Comparison of ENCODE assay signal across 12 mouse cellular contexts in the genomic region with DNA sequence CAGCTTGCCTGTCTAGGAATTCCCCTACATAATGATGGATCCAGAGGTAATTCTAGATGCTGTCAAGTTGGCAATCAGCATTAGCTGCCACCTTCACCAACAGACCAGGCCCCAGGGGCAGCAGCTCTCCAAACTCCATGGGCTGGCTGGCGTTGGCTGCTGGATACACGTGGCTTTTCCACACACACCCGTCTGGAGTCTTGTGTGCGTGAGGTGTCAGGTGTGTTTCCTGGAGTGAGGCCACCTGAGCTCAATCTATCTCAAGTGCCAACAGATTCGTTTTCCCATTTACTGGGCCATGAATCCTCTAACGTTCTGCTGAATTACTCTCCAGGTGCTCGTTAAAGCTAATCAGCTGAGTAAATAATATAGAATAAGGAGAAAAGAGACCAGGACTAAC.
DNase-seq lines count a peak whose midpoint lies in the region; ATAC-seq and TF ChIP-seq lines count a peak whose summit lies in the region.
"Had no signal": no experiment of that assay in that cellular context is flagged by ENCODE, and none has a peak within 500 bp of the region (broad histone marks: within the 10 kb centered on the region; RNA-seq: fewer than 3 reads in every experiment).

No protein-coding gene starts in this region.

- H3K4me2 ChIP-seq in midbrain, embryonic 16.5 days (ENCODE audit: low read length): peak overlapping the region; percentile 39
- no peak overlapping the region for H3K4me2 ChIP-seq in midbrain, embryonic 13.5 days (replicated peaks)
- H3K4me2 ChIP-seq in hindbrain, embryonic 14.5 days (replicated peaks): peak overlapping the region; percentile 34; the same call in 1 of the 2 replicates
- peak overlapping the region; percentile 5; the same call in 1 of the 2 replicates for H3K4me2 ChIP-seq in neural tube, embryonic 14.5 days (ENCODE audit: low read depth, low read length)
- H3K4me2 ChIP-seq: heart, embryonic 12.5 days had no signal

- no peak overlapping the region for H3K27ac ChIP-seq in heart, adult 2 months
- no peak overlapping the region for H3K27ac ChIP-seq in midbrain, embryonic 16.5 days (ENCODE audit: low read length)
- H3K27ac ChIP-seq in midbrain, embryonic 13.5 days: no peak overlapping the region
- no peak overlapping the region for H3K27ac ChIP-seq in hindbrain, embryonic 14.5 days
- H3K27ac ChIP-seq in neural tube, embryonic 14.5 days (ENCODE audit: low read depth, low read length): no peak overlapping the region

- TF ChIP-seq POLR2A in heart, adult 2 months (IDR thresholded peaks at IDR 0.05; ENCODE audit: insufficient read depth, low read depth, low read length): no peak

- H3K27me3 ChIP-seq in heart, adult 2 months (ENCODE audit: control insufficient read depth, insufficient read depth, low read length): no peaks in the 10 kb centered on the region
- H3K27me3 ChIP-seq in midbrain, embryonic 16.5 days (ENCODE audit: control insufficient read depth, insufficient read depth, low read depth, low read length): no peaks in the 10 kb centered on the region
- 0 out of 2 replicates have a peak, but pooled peaks cover 2% of the 10 kb centered on the region for H3K27me3 ChIP-seq in midbrain, embryonic 13.5 days
- H3K27me3 ChIP-seq in hindbrain, embryonic 14.5 days (ENCODE audit: control insufficient read depth, insufficient read depth, low read length): no peaks in the 10 kb centered on the region
- no peaks in the 10 kb centered on the region for H3K27me3 ChIP-seq in neural tube, embryonic 14.5 days (ENCODE audit: control insufficient read depth, insufficient read depth, low read length)

- no peaks in the 10 kb centered on the region for H3K79me2 ChIP-seq in heart, adult 2 months (replicated peaks; ENCODE audit: control insufficient read depth, insufficient read depth, low read length)

- ATAC-seq in midbrain, embryonic 16.5 days: no peak
- no peak for ATAC-seq in midbrain, embryonic 13.5 days
- ATAC-seq in hindbrain, embryonic 14.5 days (ENCODE audit: low FRiP score): peak; percentile 45; the same call in 1 of the 2 replicates
- peak; percentile 72 for ATAC-seq in neural tube, embryonic 14.5 days (ENCODE audit: low read depth)

- no peak for TF ChIP-seq EP300 in heart, adult 2 months (IDR thresholded peaks at IDR 0.05; ENCODE audit: insufficient read depth, low read depth, low read length)

- intact Hi-C loops in heart, adult 2 months (cut with DNase I): no loop called here

- no peak overlapping the region for H3K4me3 ChIP-seq in heart, adult 2 months
- no peak overlapping the region for H3K4me3 ChIP-seq in midbrain, embryonic 16.5 days (ENCODE audit: low read depth, low read length)
- H3K4me3 ChIP-seq in midbrain, embryonic 13.5 days (replicated peaks): no peak overlapping the region
- H3K4me3 ChIP-seq in hindbrain, embryonic 14.5 days (replicated peaks; ENCODE audit: low read length): no peak overlapping the region
- H3K4me3 ChIP-seq in neural tube, embryonic 14.5 days (ENCODE audit: low read depth, low read length): no peak overlapping the region
- H3K4me3 ChIP-seq: heart, embryonic 12.5 days had no signal

- H3K9me3 ChIP-seq in midbrain, embryonic 16.5 days (replicated peaks; ENCODE audit: control insufficient read depth, low read length, poor library complexity, severe bottlenecking): no peaks in the 10 kb centered on the region
- no peaks in the 10 kb centered on the region for H3K9me3 ChIP-seq in midbrain, embryonic 13.5 days
- H3K9me3 ChIP-seq in hindbrain, embryonic 14.5 days (ENCODE audit: control insufficient read depth, low read length): no peaks in the 10 kb centered on the region
- H3K9me3 ChIP-seq in neural tube, embryonic 14.5 days (ENCODE audit: control insufficient read depth, low read length): no peaks in the 10 kb centered on the region
- H3K9me3 ChIP-seq: heart, embryonic 12.5 days had no signal

- WGBS in heart, adult 2 months: 82% methylated on average over 7 of the region's 7 CpGs
- 41% methylated on average over 7 of the region's 7 CpGs for WGBS in midbrain, embryonic 16.5 days
- WGBS in midbrain, embryonic 13.5 days: 58% methylated on average over 7 of the region's 7 CpGs
- 36% methylated on average over 7 of the region's 7 CpGs for WGBS in hindbrain, embryonic 14.5 days
- 42% methylated on average over 7 of the region's 7 CpGs for WGBS in neural tube, embryonic 14.5 days

- peaks cover 3% of the 10 kb centered on the region for H3K4me1 ChIP-seq in heart, adult 2 months (ENCODE audit: control insufficient read depth, insufficient read depth, low read length)
- peaks cover 14% of the 10 kb centered on the region for H3K4me1 ChIP-seq in midbrain, embryonic 16.5 days (ENCODE audit: control insufficient read depth, insufficient read depth, low read length)
- H3K4me1 ChIP-seq in midbrain, embryonic 13.5 days (replicated peaks): peaks cover 16% of the 10 kb centered on the region
- peaks cover 16% of the 10 kb centered on the region for H3K4me1 ChIP-seq in hindbrain, embryonic 14.5 days (replicated peaks; ENCODE audit: control insufficient read depth, insufficient read depth, low read length)
- H3K4me1 ChIP-seq in neural tube, embryonic 14.5 days (ENCODE audit: control insufficient read depth, insufficient read depth, low read length): peaks cover 9% of the 10 kb centered on the region; the same call in 1 of the 2 replicates

- DNase-seq in heart, postnatal 4 days: peak; percentile 2
- no peak for DNase-seq in heart, adult 2 months
- peak; percentile 29 for DNase-seq in hindbrain, embryonic 14.5 days (ENCODE audit: low spot score)
- no peak for DNase-seq in layer of hippocampus, adult 9-10 months (ENCODE audit: low spot score)
- DNase-seq: adrenal gland, postnatal 36 days; kidney, adult 9 months; lung, postnatal 36 days; right cerebral cortex, postnatal 14 days had no signal

- no peak overlapping the region for H3K9ac ChIP-seq in heart, adult 2 months (ENCODE audit: low read depth, low read length)
- peak overlapping the region; percentile 54; the same call in 1 of the 2 replicates for H3K9ac ChIP-seq in midbrain, embryonic 16.5 days (ENCODE audit: low read depth, low read length)
- H3K9ac ChIP-seq in midbrain, embryonic 13.5 days (replicated peaks): no peak overlapping the region; the same call in 1 of the 2 replicates
- no peak overlapping the region; the same call in 1 of the 2 replicates for H3K9ac ChIP-seq in hindbrain, embryonic 14.5 days
- H3K9ac ChIP-seq in neural tube, embryonic 14.5 days (replicated peaks; ENCODE audit: low read depth, low read length): 0 out of 2 replicates have a peak overlapping the region, but pooled peaks have one; percentile 21
- H3K9ac ChIP-seq: heart, embryonic 12.5 days had no signal

- H3K36me3 ChIP-seq in heart, adult 2 months (ENCODE audit: control insufficient read depth, insufficient read depth, low read length): no peaks in the 10 kb centered on the region
- H3K36me3 ChIP-seq in midbrain, embryonic 16.5 days (ENCODE audit: control insufficient read depth, insufficient read depth, low read length): no peaks in the 10 kb centered on the region
- no peaks in the 10 kb centered on the region for H3K36me3 ChIP-seq in midbrain, embryonic 13.5 days
- H3K36me3 ChIP-seq in hindbrain, embryonic 14.5 days (replicated peaks; ENCODE audit: control insufficient read depth, insufficient read depth): no peaks in the 10 kb centered on the region
- H3K36me3 ChIP-seq in neural tube, embryonic 14.5 days (ENCODE audit: control insufficient read depth, insufficient read depth, low read length): no peaks in the 10 kb centered on the region
- H3K36me3 ChIP-seq: heart, embryonic 12.5 days had no signal

- TF ChIP-seq CTCF in heart, adult 2 months (IDR thresholded peaks at IDR 0.05): no peak

Comparison
In these comparisons a context has a peak if more than half of its experiments do, and no peak if none do; other contexts are left out.
1. DNase-seq: peak in heart, postnatal 4 days (single experiment) and hindbrain, embryonic 14.5 days (single experiment); none in heart, adult 2 months (0 of 2) and layer of hippocampus, adult 9-10 months (single experiment).
2. H3K9ac ChIP-seq: peak in midbrain, embryonic 16.5 days (single experiment) and neural tube, embryonic 14.5 days (single experiment); none in heart, adult 2 months (single experiment), midbrain, embryonic 13.5 days (single experiment) and hindbrain, embryonic 14.5 days (single experiment).
3. ATAC-seq: peak in hindbrain, embryonic 14.5 days (single experiment) and neural tube, embryonic 14.5 days (single experiment); none in midbrain, embryonic 16.5 days (single experiment) and midbrain, embryonic 13.5 days (single experiment).